Mouse (Mus musculus) thymus, adult 2 months (tissue): ENCODE measurements around the gene Rrn3.

Source experiments
- CTCF ChIP-seq: fragments of 200-500 bp; IDR thresholded peaks from 2 replicates; pipeline ENCODE4 v1.5.1; 2012; ENCODE audit warnings: mild to moderate bottlenecking, control low read depth, low read length, moderate library complexity, borderline replicate concordance; ENCODE audit not compliant: control insufficient read depth, poor library complexity, insufficient read depth; ENCODE audit errors: extremely low read depth
- POLR2A ChIP-seq: fragments of 200-500 bp; IDR thresholded peaks from 2 replicates; pipeline ENCODE4 v1.6.1; 2012; ENCODE audit warnings: mild to moderate bottlenecking, low read length, control low read depth, moderate library complexity; ENCODE audit not compliant: control insufficient read depth, poor library complexity, insufficient read depth; ENCODE audit errors: extremely low read depth

DNA sequence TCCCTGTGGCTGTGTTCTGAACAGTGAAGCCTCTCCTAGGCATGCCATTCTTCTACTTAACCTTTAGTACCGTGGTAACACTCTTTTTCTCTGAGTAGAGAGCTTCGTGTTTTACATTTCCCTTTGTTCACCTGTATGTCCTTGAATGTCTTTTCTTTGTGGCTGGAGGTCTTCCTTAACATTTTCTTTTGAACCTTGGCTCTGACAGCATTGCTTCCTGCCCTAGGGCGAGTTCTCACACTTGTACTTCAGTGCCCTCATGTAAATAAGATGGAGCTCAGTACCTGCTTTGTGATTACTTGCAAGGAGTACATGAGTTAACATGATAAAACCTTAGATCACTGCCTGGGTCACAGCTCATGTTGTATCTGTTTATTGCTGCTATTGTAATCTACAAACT, 5.4 kb downstream of the Rrn3 start:
- TF ChIP-seq CTCF (no peak), POLR2A (no peak)
